ENCODE assay signal across 8 mouse cellular contexts in genomic region chr19:46014572-46015178, GRCm38 (mm10). TPM values are rescaled to one million over a fixed set of nuclear protein-coding genes. Genes with fewer than 3 reads are reported as not detected.
DNase-seq lines count a peak whose midpoint lies in the region; ATAC-seq and TF ChIP-seq lines count a peak whose summit lies in the region.

No protein-coding gene starts in this region.

- peaks cover 1% of the 10 kb centered on the region; the same call in 1 of the 2 replicates for H3K4me1 ChIP-seq in heart, adult 2 months (ENCODE audit: control insufficient read depth, insufficient read depth, low read length)
- no peaks in the 10 kb centered on the region for H3K4me1 ChIP-seq in kidney, postnatal 0 days (replicated peaks; ENCODE audit: insufficient read depth, low read length)
- H3K4me1 ChIP-seq in liver, embryonic 12.5 days: peaks cover 4% of the 10 kb centered on the region; the same call in 1 of the 2 replicates
- no peaks in the 10 kb centered on the region for H3K4me1 ChIP-seq in stomach, embryonic 15.5 days

- no peaks in the 10 kb centered on the region for H3K9me3 ChIP-seq in kidney, postnatal 0 days (replicated peaks; ENCODE audit: low read length)
- H3K9me3 ChIP-seq in liver, embryonic 12.5 days (replicated peaks): no peaks in the 10 kb centered on the region
- H3K9me3 ChIP-seq in stomach, embryonic 15.5 days: no peaks in the 10 kb centered on the region

- TF ChIP-seq EP300 in heart, adult 2 months (IDR thresholded peaks at IDR 0.05; ENCODE audit: insufficient read depth, low read depth, low read length): peak; percentile 83

- H3K36me3 ChIP-seq in heart, adult 2 months (ENCODE audit: control insufficient read depth, insufficient read depth, low read length): no peaks in the 10 kb centered on the region
- H3K36me3 ChIP-seq in kidney, postnatal 0 days (ENCODE audit: insufficient read depth, low read length): no peaks in the 10 kb centered on the region
- no peaks in the 10 kb centered on the region for H3K36me3 ChIP-seq in liver, embryonic 12.5 days
- H3K36me3 ChIP-seq in stomach, embryonic 15.5 days: no peaks in the 10 kb centered on the region

- no peak overlapping the region for H3K9ac ChIP-seq in heart, adult 2 months (ENCODE audit: low read depth, low read length)
- H3K9ac ChIP-seq in kidney, postnatal 0 days (ENCODE audit: low read depth, low read length): no peak overlapping the region
- no peak overlapping the region for H3K9ac ChIP-seq in liver, embryonic 12.5 days
- H3K9ac ChIP-seq in stomach, embryonic 15.5 days: no peak overlapping the region

- no peak; the same call in 1 of the 2 replicates for TF ChIP-seq CTCF in heart, adult 2 months (IDR thresholded peaks at IDR 0.05)
- peak; percentile 99 for TF ChIP-seq CTCF in kidney, postnatal 0 days (IDR thresholded peaks at IDR 0.05; ENCODE audit: low read depth)

- ATAC-seq in kidney, postnatal 0 days (replicated peaks; ENCODE audit: low FRiP score, low read depth): peak; percentile 69; the same call in 1 of the 2 replicates
- ATAC-seq in liver, embryonic 12.5 days: peak; percentile 71
- ATAC-seq in stomach, embryonic 15.5 days (ENCODE audit: insufficient read depth, low FRiP score, low read depth): peak; percentile 65; the same call in 1 of the 2 replicates

- H3K4me3 ChIP-seq in heart, adult 2 months: no peak overlapping the region
- H3K4me3 ChIP-seq in kidney, postnatal 0 days (replicated peaks; ENCODE audit: low read depth, low read length): no peak overlapping the region
- H3K4me3 ChIP-seq in liver, embryonic 12.5 days: no peak overlapping the region
- no peak overlapping the region for H3K4me3 ChIP-seq in stomach, embryonic 15.5 days (replicated peaks)

- no peak overlapping the region for H3K27ac ChIP-seq in heart, adult 2 months
- H3K27ac ChIP-seq in kidney, postnatal 0 days: no peak overlapping the region
- H3K27ac ChIP-seq in liver, embryonic 12.5 days: no peak overlapping the region
- H3K27ac ChIP-seq in stomach, embryonic 15.5 days: no peak overlapping the region

- no peak overlapping the region for H3K4me2 ChIP-seq in kidney, postnatal 0 days (ENCODE audit: low read length)
- peak overlapping the region; percentile 24; the same call in 1 of the 2 replicates for H3K4me2 ChIP-seq in liver, embryonic 12.5 days
- H3K4me2 ChIP-seq in stomach, embryonic 15.5 days: no peak overlapping the region

- DNase-seq in B cell, adult 2 months: peak; percentile 88 to 89
- DNase-seq in adrenal gland, postnatal 10 days: peak; percentile 93
- peak; percentile 85 for DNase-seq in embryo, embryonic 9.5 days (ENCODE audit: extremely low spot score)
- peak; percentile 88 to 90 for DNase-seq in heart, adult 2 months
- DNase-seq in kidney, postnatal 0 days (ENCODE audit: low spot score): peak; percentile 95
- peak; percentile 70 to 81 for DNase-seq in natural killer cell, adult 2 months (ENCODE audit: low spot score in 2 of 2)

- no peaks in the 10 kb centered on the region for H3K27me3 ChIP-seq in heart, adult 2 months (ENCODE audit: control insufficient read depth, insufficient read depth, low read length)
- no peaks in the 10 kb centered on the region for H3K27me3 ChIP-seq in kidney, postnatal 0 days (ENCODE audit: insufficient read depth, low read length)
- H3K27me3 ChIP-seq in liver, embryonic 12.5 days (replicated peaks): no peaks in the 10 kb centered on the region
- H3K27me3 ChIP-seq in stomach, embryonic 15.5 days (replicated peaks): no peaks in the 10 kb centered on the region

- H3K79me2 ChIP-seq in heart, adult 2 months (replicated peaks; ENCODE audit: control insufficient read depth, insufficient read depth, low read length): no peaks in the 10 kb centered on the region

- 16% methylated on average over 12 of the region's 12 CpGs for WGBS in heart, adult 2 months
- WGBS in kidney, postnatal 0 days: 26% methylated on average over 12 of the region's 12 CpGs
- WGBS in liver, embryonic 12.5 days (ENCODE audit: insufficient replicate concordance): 14% methylated on average over 12 of the region's 12 CpGs
- 32% methylated on average over 12 of the region's 12 CpGs for WGBS in stomach, embryonic 15.5 days

- no peak for TF ChIP-seq POLR2A in heart, adult 2 months (IDR thresholded peaks at IDR 0.05; ENCODE audit: insufficient read depth, low read depth, low read length)

- intact Hi-C loops in heart, adult 2 months (cut with DNase I): loop anchor here (2.0 kb wide), 2 partner anchors 62 to 202 kb away; no protein-coding TSS in a partner anchor

RNA-seq across cellular contexts. Expression of gene Hps6, which starts 11.4 kb away (rescaled TPM):
- 10 to 100 TPM in 1 of 2 experiments, 1 to 10 TPM in 1; 9.9 to 12.0 TPM for total RNA-seq in adrenal gland, postnatal 10 days (2021)
- total RNA-seq in heart, adult 2 months (2021): 1 to 10 TPM; 5.2 to 5.6 TPM
- 3.6 and 4.0 TPM in 2 replicates for polyA plus RNA-seq in heart, adult 2 months (2012; rRNA removed)
- polyA plus RNA-seq in kidney, postnatal 0 days (2015; fragmentation: Nextera tagmentation; extraction: Ambion mirVana): 7.2 and 7.6 TPM in 2 replicates
- 3.5 and 3.9 TPM in 2 replicates for polyA plus RNA-seq in liver, embryonic 12.5 days (2016; fragmentation: Nextera tagmentation; extraction: Ambion mirVana)
- polyA plus RNA-seq in stomach, embryonic 15.5 days (2015; fragmentation: Nextera tagmentation; extraction: Ambion mirVana): 8.1 TPM in 2 replicates

RNA-seq across cellular contexts. Expression of gene Armh3, which starts 16.4 kb away (rescaled TPM):
- 10 to 100 TPM; 14.6 to 19.2 TPM for total RNA-seq in adrenal gland, postnatal 10 days (2021)
- total RNA-seq in heart, adult 2 months (2021): 10 to 100 TPM; 13.9 to 14.6 TPM
- 14.2 and 21.6 TPM in 2 replicates for polyA plus RNA-seq in heart, adult 2 months (2012; rRNA removed)
- 13.2 and 14.7 TPM in 2 replicates for polyA plus RNA-seq in kidney, postnatal 0 days (2015; fragmentation: Nextera tagmentation; extraction: Ambion mirVana)
- 6.5 TPM in 2 replicates for polyA plus RNA-seq in liver, embryonic 12.5 days (2016; fragmentation: Nextera tagmentation; extraction: Ambion mirVana)
- 13.1 and 17.3 TPM in 2 replicates for polyA plus RNA-seq in stomach, embryonic 15.5 days (2015; fragmentation: Nextera tagmentation; extraction: Ambion mirVana)

RNA-seq across cellular contexts. Expression of gene Pprc1, which starts 30.0 kb away (rescaled TPM):
- total RNA-seq in adrenal gland, postnatal 10 days (2021): 10 to 100 TPM; 23.5 to 36.5 TPM
- 10 to 100 TPM; 15.0 to 18.3 TPM for total RNA-seq in heart, adult 2 months (2021)
- 11.7 and 15.4 TPM in 2 replicates for polyA plus RNA-seq in heart, adult 2 months (2012; rRNA removed)
- 16.2 and 16.9 TPM in 2 replicates for polyA plus RNA-seq in kidney, postnatal 0 days (2015; fragmentation: Nextera tagmentation; extraction: Ambion mirVana)
- 34.8 and 36.0 TPM in 2 replicates for polyA plus RNA-seq in liver, embryonic 12.5 days (2016; fragmentation: Nextera tagmentation; extraction: Ambion mirVana)
- 32.7 and 37.5 TPM in 2 replicates for polyA plus RNA-seq in stomach, embryonic 15.5 days (2015; fragmentation: Nextera tagmentation; extraction: Ambion mirVana)

RNA-seq across cellular contexts. Expression of gene Ldb1, which starts 30.3 kb away (rescaled TPM):
- total RNA-seq in adrenal gland, postnatal 10 days (2021): 10 to 100 TPM; 75.3 to 92.1 TPM
- total RNA-seq in heart, adult 2 months (2021): 10 to 100 TPM; 39.2 to 46.3 TPM
- polyA plus RNA-seq in heart, adult 2 months (2012; rRNA removed): 94.1 and 96.3 TPM in 2 replicates
- polyA plus RNA-seq in kidney, postnatal 0 days (2015; fragmentation: Nextera tagmentation; extraction: Ambion mirVana): 79.3 and 82.5 TPM in 2 replicates
- polyA plus RNA-seq in liver, embryonic 12.5 days (2016; fragmentation: Nextera tagmentation; extraction: Ambion mirVana): 53.2 and 53.4 TPM in 2 replicates
- polyA plus RNA-seq in stomach, embryonic 15.5 days (2015; fragmentation: Nextera tagmentation; extraction: Ambion mirVana): 73.9 and 74.1 TPM in 2 replicates
